Mouse (Mus musculus): ENCODE measurements around the gene Serpina9.

- TF ChIP-seq EP300 (optimal IDR thresholded peaks at IDR 0.05): no peak
- no peak for TF ChIP-seq CTCF (IDR thresholded peaks at IDR 0.05; ENCODE audit: low read depth)
Measured at GRCm38 (mm10) chr12:103981646-103982360, 31.8 kb downstream of the Serpina9 start.

Measured in stomach, postnatal 0 days (tissue).